Mouse (Mus musculus) kidney, adult 2 months (tissue): ENCODE measurements at regions not wholly inside any gene's neighbourhood (a gene's known extent, or its start where the extent isn't known, plus 50 kb on each side); places are given as distances from the start of the nearest gene placed in this dataset.

Experiments used
- CTCF ChIP-seq: fragments of 200-500 bp; conservative IDR thresholded peaks from 2 replicates; pipeline ENCODE4 v1.5.1; 2011; ENCODE audit warnings: low read depth, mild to moderate bottlenecking, control low read depth, low read length, moderate library complexity, mixed read lengths; ENCODE audit not compliant: insufficient read depth, insufficient read length
- POLR2A ChIP-seq: fragments of 200-500 bp; IDR thresholded peaks from one replicate; pipeline ENCODE4 v1.6.1; 2011; ENCODE audit warnings: low read depth, low read length, control low read depth

DNA sequence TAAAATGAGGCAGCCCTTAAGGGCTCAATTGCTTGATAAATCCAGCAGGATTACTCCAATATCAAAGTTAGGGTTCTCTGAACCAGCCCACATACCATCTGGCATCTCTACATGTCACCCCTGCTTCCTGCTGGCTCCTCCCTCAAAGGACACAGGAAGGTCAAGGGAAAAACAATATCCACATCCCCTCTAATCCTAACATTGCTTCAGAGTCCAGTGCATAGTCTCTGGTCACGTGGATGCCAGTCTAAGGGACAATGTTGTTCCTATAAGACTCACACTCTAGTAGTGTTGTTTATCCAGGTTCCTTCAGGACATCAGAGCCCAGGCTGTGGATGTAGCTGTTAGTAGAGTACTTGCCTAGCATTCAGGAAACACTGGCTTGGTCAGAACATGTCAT, 124.9 kb upstream of the Foxa2 start:
- TF ChIP-seq CTCF (no peak), POLR2A (no peak)
